Mouse (Mus musculus): ENCODE data around the gene Zswim1. TPM values are rescaled to one million over a fixed set of nuclear protein-coding genes. Genes with fewer than 3 reads are reported as not detected.

Gene Zswim1
- total RNA-seq, 1 experiment from 2014 or later, result 1.9 TPM

DNA sequence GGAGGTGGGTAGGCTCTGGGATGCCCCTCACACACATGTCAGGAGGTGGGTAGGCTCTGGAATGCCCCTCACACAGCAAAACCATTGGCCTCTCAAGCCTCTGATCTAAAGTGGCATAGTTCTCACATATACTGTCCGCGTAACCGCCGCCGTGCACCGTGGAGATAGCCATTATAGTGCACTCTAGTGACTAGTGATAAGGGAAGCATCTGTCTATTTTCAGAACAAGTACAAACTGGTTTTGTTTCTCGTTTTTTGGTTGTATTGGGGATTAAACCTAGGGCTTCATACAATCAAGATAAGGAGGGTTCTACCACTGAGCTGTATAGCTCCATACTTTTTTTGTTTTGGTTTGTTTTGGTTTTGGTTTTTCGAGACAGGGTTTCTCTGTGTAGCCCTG lies 6.7 kb upstream of the Zswim1 start:
- ATAC-seq (replicated peaks in 1 of 2; ENCODE audit: insufficient read depth in 1 of 2, low FRiP score in 2 of 2, low TSS enrichment in 1 of 2, low read depth in 1 of 2, poor library complexity in 2 of 2, severe bottlenecking in 2 of 2), result no peak

DNA sequence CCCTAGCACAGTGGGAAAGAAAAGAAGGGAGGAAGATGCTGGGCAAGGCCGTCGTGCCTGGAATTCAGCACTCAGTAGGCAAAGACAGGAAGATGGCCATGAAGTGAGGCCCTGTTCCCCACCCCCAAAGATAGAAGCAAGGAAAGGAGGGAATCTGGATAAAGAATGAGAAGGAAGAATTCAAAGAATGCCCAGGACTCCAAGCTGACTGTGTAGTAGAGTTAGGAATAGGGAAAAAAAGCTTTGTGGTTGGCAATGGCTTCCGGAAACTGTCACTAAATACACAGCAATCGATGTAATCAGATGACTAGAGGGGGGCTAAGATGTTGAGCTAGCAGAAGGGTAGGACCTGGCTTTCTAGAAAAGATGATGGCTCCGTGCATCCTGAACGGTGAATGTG lies 5.3 kb upstream of the Zswim1 start:
- ATAC-seq (replicated peaks in 1 of 2; ENCODE audit: insufficient read depth in 1 of 2, low FRiP score in 2 of 2, low TSS enrichment in 1 of 2, low read depth in 1 of 2, poor library complexity in 2 of 2, severe bottlenecking in 2 of 2), result no peak

DNA sequence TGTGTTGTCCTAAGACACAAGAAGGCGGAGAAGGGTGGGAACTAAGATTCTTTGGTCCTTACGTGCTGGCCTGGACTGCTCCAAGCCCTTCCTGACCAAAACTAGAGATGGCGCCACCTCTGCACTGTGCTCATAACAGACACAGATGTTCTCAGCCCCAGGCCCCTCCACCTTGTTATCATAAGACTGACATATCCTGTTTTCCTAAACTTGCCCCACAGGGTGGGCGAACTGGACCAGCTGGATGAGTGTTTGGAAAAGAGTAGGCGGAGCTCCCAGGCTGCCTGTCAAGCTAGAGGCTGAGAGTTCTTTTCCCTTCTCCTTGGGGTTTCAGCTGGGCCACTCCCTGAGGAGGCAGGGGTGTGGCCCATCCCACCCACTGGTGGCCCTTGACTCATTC lies 4.8 kb upstream of the Zswim1 start:
- ATAC-seq (replicated peaks in 1 of 2; ENCODE audit: insufficient read depth in 1 of 2, low FRiP score in 2 of 2, low TSS enrichment in 1 of 2, low read depth in 1 of 2, poor library complexity in 2 of 2, severe bottlenecking in 2 of 2), result no peak

DNA sequence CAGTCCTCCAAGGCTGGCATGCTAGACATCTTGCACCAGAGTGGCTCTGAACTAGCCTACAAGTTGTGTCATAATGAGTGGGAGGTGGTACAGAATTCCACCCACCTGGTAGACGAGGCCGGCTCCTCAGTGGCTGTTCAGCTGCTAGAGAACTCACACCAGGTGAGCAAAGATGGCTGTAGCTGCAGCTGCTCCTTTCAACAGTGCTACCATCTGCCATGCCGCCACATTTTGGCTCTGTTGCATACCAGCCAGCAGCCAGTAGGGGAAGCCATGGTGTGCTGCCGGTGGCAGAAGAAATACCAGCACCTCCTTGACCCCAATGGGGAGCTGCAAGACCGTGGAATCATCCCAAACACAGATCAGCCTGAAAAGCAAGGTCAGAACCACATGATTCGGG lies 1.4 kb upstream of the Zswim1 start:
- no peak for ATAC-seq (replicated peaks in 1 of 2; ENCODE audit: insufficient read depth in 1 of 2, low FRiP score in 2 of 2, low TSS enrichment in 1 of 2, low read depth in 1 of 2, poor library complexity in 2 of 2, severe bottlenecking in 2 of 2)

DNA sequence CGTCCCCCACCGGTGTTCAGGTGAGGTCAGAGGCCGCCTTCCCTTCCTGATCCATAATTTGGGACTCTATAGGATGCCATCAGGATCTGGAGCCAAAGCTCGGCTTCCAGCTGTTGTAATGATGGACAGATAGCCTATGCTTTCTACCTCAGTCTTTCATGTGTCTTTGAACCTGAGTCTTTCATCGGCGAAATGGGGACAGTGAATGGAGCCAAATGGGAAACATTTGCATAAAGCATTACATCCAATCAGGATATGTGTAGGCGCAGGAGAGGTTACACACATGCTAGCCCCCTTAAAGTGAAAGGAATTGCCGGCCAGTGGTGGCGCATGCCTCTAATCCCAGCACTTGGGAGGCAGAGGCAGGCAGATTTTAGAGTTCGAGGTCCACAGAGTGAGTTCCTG lies 697 bp downstream of the Zswim1 start:
- ATAC-seq (replicated peaks in 1 of 2; ENCODE audit: insufficient read depth in 1 of 2, low FRiP score in 2 of 2, low TSS enrichment in 1 of 2, low read depth in 1 of 2, poor library complexity in 2 of 2, severe bottlenecking in 2 of 2), result peak; percentile 14 to 33; a peak in 1 of 4 replicates

DNA sequence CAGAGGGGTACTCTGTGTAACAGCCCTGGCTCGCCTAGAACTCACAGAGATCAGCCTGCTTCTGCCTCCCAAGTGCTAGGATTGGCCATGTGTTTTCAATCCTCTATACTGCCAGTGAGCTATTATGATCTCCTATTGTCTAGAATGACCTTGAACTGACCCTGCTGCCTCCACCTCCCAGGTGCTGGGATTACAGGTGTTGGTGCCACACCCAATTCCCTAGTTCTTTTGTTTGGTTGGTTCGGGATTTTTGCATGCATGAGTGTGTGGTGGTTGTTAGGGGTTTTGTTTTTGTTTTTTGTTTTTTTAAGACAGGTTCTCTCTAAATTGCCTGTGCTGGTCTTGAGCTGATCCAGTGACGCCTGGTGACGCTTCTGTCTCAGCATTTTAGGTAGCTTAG lies 1.5 kb downstream of the Zswim1 start:
- ATAC-seq (replicated peaks in 1 of 2; ENCODE audit: insufficient read depth in 1 of 2, low FRiP score in 2 of 2, low TSS enrichment in 1 of 2, low read depth in 1 of 2, poor library complexity in 2 of 2, severe bottlenecking in 2 of 2), result no peak

DNA sequence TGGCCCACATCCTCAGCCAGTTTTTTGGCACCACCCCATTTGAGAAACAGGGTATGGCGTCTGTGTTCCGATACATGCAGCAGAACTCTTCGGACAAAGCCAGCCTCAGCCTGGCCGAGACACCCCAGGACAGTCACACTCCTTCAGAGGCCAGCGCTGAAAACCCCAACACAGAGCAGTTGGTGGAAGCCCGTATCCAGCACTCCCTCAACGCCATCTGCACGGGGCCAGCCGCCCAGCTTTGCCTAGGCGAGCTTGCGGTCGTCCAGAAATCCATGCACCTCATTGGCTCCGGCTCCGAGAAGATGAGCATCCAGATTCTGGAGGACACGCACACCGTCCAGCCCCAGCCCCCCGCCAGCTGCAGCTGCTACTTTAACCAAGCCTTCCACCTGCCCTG lies 3.0 kb downstream of the Zswim1 start:
- ATAC-seq (replicated peaks in 1 of 2; ENCODE audit: insufficient read depth in 1 of 2, low FRiP score in 2 of 2, low TSS enrichment in 1 of 2, low read depth in 1 of 2, poor library complexity in 2 of 2, severe bottlenecking in 2 of 2), result no peak

DNA sequence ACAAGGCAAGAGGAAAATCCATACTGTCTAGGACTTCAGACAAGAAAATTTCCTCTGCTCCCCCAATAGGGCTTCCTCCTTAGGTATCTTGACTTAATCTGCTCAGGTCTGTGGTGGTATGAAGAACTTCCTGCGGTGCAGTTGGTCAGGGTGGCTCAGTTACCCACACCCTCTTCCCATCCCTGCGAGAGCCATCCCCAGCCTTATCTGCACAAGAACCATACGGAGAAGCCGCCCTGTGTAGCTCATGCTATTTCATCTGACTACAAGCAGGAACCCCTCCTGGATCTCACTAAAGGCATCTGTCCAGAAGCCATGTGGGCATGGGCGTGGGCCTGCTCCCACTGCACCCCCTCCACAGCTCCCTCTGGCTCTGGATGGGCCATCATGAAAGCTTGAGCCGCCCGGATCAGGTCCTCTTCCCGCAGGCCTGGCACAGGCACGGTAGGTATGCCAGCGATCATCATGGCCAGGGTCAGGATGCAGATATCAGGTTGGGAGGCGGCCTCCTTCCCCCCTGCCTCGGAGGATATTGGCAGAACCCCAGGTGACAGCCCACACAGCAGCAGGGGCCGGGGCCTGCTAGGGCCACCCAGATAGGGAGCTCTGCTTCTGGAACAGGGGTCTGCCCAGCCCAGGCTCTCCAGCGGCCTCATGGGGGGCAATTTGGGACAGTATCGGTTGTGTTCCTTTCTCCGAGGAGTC lies 4.8 kb downstream of the Zswim1 start:
- ATAC-seq (replicated peaks in 1 of 2; ENCODE audit: insufficient read depth in 1 of 2, low FRiP score in 2 of 2, low TSS enrichment in 1 of 2, low read depth in 1 of 2, poor library complexity in 2 of 2, severe bottlenecking in 2 of 2), result no peak

DNA sequence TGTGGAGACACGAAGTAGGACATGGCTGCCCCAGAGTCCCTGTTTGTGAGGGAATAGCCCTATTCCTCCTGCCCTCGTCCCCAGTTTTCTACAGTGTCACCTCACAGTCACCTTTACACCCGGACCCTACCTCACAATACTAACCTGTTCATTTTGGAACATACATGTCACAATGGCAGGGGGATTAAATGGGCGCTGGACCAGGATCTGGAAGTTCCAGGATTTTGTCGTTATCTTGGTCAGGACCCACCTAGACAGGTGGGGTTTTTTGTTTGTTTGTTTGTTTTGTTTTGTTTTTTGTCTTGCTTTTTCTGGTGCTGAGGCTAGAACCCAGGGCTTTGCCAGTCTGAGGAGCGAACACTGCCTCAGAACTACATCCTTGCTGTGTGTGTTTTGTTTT lies 6.0 kb downstream of the Zswim1 start, which contains the start of gene Spata25:
Spata25 (minus strand) TSS at position 101 of the 400 bp plus-strand sequence.
- ATAC-seq (replicated peaks in 1 of 2; ENCODE audit: insufficient read depth in 1 of 2, low FRiP score in 2 of 2, low TSS enrichment in 1 of 2, low read depth in 1 of 2, poor library complexity in 2 of 2, severe bottlenecking in 2 of 2), result no peak

DNA sequence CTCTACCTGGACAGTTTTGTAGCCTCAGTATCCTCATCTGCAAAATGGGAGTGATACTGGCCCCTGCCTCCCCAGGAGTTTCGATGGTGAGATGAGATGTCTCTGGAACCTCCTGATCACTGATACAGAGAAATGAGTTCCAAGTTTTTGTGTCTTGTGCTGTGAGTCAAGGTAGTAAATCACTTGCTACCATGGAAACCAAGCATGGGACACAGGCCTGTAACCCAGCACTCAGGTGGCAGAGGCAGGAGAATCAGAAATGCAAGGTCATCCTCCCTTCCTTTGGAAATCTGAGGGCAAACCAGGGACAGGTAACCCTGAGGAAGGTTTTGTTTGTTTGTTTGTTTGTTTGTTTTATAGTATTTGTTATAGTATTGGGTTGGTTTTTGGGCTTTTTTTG lies 6.6 kb downstream of the Zswim1 start:
- ATAC-seq (replicated peaks in 1 of 2; ENCODE audit: insufficient read depth in 1 of 2, low FRiP score in 2 of 2, low TSS enrichment in 1 of 2, low read depth in 1 of 2, poor library complexity in 2 of 2, severe bottlenecking in 2 of 2), result no peak

DNA sequence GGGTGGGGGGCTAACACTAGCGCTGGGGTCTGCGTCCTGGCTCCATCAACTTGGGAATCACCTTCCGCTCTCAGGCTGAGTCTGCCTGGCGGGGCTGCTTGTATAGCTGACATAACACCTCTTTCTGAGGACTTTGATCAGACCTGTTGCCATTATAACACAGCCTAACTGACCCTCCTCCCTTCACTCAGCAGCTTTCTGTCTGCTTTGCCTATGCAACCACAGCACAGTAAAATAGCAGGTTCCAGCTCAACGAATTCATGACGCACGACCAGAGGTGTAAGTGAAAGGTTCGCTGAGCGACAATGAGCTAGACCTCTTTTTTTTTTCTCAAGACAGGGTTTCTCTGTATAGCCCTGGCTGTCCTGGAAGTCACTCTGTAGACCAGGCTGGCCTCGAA lies 8.5 kb downstream of the Zswim1 start:
- ATAC-seq (replicated peaks in 1 of 2; ENCODE audit: insufficient read depth in 1 of 2, low FRiP score in 2 of 2, low TSS enrichment in 1 of 2, low read depth in 1 of 2, poor library complexity in 2 of 2, severe bottlenecking in 2 of 2), result no peak

DNA sequence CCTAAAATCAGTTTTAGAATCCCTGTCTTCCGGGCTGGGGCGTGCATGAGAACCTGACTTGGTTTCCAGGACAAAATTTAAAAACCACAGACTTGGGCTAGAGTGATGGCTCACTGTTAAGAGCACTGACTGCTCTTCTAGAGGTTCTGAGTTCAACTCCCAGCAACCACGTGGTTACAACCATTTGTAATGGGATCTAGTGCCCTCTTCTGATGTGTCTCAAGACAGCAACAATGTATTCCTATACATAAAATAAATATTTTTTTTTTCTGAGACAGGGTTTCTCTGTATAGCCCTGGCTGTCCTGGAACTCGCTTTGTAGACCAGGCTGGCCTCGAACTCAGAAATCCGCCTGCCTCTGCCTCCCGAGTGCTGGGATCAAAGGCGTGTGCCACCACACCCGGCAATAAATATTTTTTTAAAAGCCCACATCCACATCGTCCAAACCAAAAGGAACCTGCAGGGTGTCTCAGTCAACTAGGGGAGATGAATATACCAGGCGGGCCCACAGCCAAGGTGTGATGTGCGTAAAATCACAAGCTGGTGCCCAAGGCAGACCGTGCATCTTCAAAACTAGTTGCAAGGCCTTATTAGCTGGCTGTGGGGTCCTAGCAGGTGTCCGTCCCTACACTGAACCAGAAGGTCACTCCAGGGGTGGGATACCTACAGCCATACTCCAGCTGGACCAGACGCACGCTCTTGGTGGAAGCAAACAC lies 9.7 kb downstream of the Zswim1 start:
- no peak for ATAC-seq (replicated peaks in 1 of 2; ENCODE audit: insufficient read depth in 1 of 2, low FRiP score in 2 of 2, low TSS enrichment in 1 of 2, low read depth in 1 of 2, poor library complexity in 2 of 2, severe bottlenecking in 2 of 2)

DNA sequence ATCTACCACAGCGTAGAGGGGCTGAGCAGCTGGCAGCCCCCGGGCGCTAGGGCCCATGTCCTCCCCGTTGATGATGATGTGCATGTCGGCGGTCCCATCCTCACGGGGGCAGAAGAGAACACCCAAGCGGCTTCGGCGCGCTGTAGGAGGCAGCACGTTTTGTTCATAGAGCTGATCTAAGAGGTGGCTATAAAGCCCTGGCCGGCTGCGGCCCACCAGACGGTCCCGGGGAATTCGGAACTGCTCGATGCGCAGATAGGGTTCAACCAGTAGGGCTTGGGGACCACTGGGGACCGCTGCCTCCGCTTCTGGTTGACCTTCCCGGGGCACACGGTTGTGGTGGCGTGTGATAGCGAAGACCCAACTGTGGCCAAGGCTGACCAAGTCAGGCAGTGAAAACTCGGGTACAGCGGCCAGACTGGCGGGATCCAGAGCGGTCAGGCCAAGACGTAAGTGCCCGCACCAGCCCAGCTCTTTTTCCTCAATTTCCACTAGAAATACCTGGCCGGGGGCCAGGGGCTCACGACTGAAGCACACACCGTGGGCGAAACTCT lies 10.3 kb downstream of the Zswim1 start, which contains the start of gene Ctsa:
Ctsa (plus strand) TSS at position 126 of the 554 bp plus-strand sequence.
- ATAC-seq (replicated peaks in 1 of 2; ENCODE audit: insufficient read depth in 1 of 2, low FRiP score in 2 of 2, low TSS enrichment in 1 of 2, low read depth in 1 of 2, poor library complexity in 2 of 2, severe bottlenecking in 2 of 2), result peak; percentile 78 to 80

DNA sequence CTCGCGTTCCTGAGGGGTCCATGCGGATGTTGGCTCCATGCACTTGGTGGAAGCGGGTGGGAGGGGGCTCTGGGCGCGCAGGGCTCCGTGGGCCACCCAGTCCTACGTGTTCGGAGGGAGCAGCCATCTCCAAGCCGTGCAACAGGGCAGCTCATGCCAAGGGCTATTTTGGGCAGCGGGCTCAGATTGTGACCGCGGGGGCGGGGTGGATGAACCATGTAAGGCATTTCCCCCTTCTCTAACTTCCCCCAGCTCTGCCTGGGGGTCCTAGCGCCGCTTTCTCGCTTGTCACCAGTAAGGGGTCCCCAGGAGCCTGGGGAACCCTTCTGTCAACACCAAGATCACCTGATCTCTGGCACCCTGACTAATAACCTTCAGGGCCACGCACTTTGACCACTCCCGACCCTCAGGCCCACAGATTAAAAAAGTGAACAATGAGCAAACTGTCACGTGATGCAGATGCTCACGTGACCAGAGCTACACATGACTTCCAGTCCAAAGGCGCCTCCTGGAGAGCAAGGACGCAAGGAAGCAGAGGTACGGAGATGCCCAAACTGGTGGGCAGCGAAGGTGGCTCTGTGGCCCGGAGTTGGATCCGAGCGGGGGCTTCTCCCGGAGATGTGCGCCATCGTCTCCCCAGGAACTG lies 11.0 kb downstream of the Zswim1 start, which contains the start of gene Neurl2:
Neurl2 (minus strand) TSS at position 143 of the 646 bp plus-strand sequence.
- peak; percentile 38 to 62 for ATAC-seq (replicated peaks in 1 of 2; ENCODE audit: insufficient read depth in 1 of 2, low FRiP score in 2 of 2, low TSS enrichment in 1 of 2, low read depth in 1 of 2, poor library complexity in 2 of 2, severe bottlenecking in 2 of 2)

DNA sequence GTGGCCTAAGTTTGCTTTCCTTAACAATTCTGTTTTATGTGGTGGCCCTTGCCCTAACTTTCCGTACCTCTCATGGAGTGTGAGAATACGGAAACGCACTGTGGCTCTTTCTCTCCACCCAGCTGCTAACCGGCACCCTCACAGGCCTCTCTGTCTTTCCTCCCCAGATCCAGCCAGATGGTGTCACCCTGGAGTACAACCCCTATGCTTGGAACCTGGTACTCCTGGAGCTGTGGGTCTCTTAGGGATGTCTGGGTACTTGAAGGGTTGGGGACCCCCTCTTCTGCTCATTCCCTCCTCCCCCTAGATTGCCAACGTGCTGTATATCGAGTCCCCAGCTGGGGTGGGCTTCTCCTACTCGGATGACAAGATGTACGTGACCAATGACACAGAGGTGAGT lies 12.0 kb downstream of the Zswim1 start:
- ATAC-seq (replicated peaks in 1 of 2; ENCODE audit: insufficient read depth in 1 of 2, low FRiP score in 2 of 2, low TSS enrichment in 1 of 2, low read depth in 1 of 2, poor library complexity in 2 of 2, severe bottlenecking in 2 of 2), result no peak

DNA sequence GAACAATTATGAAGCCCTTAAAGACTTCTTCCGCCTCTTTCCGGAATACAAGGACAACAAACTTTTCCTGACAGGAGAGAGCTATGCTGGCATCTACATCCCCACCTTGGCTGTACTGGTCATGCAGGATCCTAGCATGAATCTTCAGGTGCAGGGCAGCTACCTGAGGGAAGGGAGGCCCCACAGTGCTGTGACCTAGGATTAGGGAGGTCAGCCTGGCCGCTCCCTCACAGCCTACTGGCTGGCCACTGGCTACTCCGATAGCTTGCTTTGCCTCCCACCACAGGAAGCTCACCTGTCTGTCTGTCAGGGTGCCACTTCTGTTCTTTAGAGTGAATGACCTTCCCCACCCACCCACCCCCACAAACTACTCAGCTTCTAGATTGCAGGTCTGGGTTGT lies 12.7 kb downstream of the Zswim1 start:
- ATAC-seq (replicated peaks in 1 of 2; ENCODE audit: insufficient read depth in 1 of 2, low FRiP score in 2 of 2, low TSS enrichment in 1 of 2, low read depth in 1 of 2, poor library complexity in 2 of 2, severe bottlenecking in 2 of 2), result no peak

DNA sequence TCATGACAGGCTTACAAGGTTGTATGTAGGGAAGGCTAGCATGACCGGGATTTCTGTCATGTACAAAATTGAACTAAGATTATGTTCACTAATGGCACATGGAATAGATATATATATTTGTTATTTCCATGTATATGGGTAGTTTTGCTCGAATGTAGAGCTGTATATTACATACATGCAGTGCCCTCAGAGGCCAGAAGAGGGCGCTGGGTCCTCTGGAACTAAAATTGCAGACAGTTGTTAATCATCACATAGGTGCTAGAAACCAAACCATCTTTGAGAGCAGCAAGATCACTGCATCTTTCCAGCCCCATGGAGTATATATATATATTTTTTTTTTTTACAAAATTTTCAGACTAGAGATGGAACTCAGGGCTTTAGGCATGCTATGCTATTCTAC lies 23.3 kb downstream of the Zswim1 start:
- ATAC-seq (replicated peaks in 1 of 2; ENCODE audit: insufficient read depth in 1 of 2, low FRiP score in 2 of 2, low TSS enrichment in 1 of 2, low read depth in 1 of 2, poor library complexity in 2 of 2, severe bottlenecking in 2 of 2), result no peak

DNA sequence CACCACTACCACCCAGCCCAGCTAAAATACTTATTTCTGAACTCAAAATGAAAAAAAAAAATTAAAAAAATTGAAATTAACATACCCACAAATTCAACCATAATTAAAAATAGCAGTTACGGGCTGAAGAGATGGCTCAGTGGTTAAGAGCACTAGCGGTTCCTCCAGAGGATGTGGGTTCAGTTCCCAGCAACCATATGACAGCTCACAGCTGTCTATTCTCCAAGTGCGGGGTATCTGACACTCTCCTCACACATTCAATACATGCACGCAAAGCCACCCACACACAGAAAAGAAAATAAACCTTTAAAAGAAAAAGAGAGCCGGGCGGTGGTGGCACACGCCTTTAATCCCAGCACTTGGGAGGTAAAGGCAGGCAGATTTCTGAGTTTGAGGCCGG lies 27.6 kb downstream of the Zswim1 start:
- no peak for ATAC-seq (replicated peaks in 1 of 2; ENCODE audit: insufficient read depth in 1 of 2, low FRiP score in 2 of 2, low TSS enrichment in 1 of 2, low read depth in 1 of 2, poor library complexity in 2 of 2, severe bottlenecking in 2 of 2)
